Mouse (Mus musculus): ENCODE results near the gene Crim1.

- no peak for TF ChIP-seq POLR2A (IDR thresholded peaks at IDR 0.05; ENCODE audit: insufficient read depth, low read length)
- TF ChIP-seq CTCF (IDR thresholded peaks at IDR 0.05; ENCODE audit: low read depth, low read length): no peak
Observed at GRCm38 (mm10) chr17:78248943-78249342, 48.9 kb downstream of the Crim1 start.
